Mouse (Mus musculus): Measurements from ENCODE around the gene Urm1. TPM values are rescaled to one million over a fixed set of nuclear protein-coding genes. Genes with fewer than 3 reads are reported as not detected.
"Not testable (repeated sequence)": the region's sequence is repeated elsewhere in the genome, so short reads cannot be mapped to it uniquely, and the experiment has no call there.

Gene Urm1
- polyA plus RNA-seq, 1 experiment from 2014 or later, result 17.1 TPM

DNA sequence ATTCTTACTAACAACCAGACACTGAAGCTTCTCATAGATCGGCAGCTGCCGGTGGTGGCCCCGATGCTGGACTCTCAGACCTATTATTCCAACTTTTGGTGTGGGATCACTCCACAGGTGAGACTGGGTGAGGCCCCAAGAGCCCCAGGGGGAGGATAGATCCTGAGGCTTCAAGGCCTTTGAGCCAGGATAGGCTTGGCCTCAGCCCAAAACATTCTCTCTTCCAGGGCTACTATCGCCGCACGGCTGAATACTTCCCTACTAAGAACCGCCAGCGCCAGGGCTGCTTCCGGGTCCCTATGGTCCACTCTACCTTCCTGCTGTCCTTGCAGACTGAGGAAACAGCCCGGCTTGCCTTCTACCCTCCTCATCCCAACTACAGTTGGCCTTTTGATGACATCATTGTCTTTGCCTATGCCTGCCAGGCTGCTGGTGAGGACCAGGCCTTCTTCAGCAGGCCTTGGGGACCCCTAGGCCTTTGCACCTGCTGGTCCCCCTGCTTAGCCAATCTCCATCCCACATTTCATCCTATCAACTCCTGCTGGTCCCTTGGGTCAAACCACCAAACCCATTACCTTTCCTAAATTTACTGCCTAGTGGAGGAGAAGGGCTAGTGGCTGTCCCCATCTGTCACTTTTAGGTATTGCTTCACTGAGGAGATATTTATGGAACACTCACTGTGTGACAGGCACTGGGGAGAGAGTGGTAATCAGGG, 52.9 kb downstream of the Urm1 start:
- ATAC-seq (ENCODE audit: extremely low read depth, insufficient number of reproducible peaks, low FRiP score, low TSS enrichment), result no peak
- Histone ChIP-seq H3K4me3 (no peak overlapping the region), H3K9me3 (no peaks in the 10 kb centered on the region), H3K4me2 (no peak overlapping the region), H3K27me3 (replicated peaks) (peaks cover 5% of the 10 kb centered on the region; the same call in 1 of the 2 replicates), H3K4me1 (peaks cover 22% of the 10 kb centered on the region), H3K27ac (replicated peaks) (no peak overlapping the region), H3K9ac (no peak overlapping the region), H3K36me3 (peaks cover 10% of the 10 kb centered on the region)
- 89% methylated on average over 10 of the region's 10 CpGs for WGBS

DNA sequence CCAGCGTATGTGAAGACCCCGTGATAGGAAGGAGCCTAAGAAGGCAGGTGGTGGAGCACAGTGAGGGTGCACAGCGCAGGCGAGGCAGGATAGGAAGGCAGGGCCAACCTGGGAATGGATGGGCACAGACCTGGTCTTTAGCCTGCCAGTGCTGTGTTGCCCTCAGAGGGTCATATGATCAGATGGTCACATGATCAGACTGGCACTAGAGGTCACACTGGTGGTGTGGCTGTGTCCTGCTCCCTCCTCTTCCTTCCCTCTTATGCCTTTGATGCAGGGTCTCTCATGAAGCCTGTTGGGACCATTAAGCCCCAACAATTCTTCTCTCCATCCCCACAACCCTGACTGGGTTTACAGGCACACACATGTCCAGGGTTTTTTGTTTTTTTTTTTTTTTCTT, 53.9 kb downstream of the Urm1 start:
- H3K36me3 ChIP-seq, result peaks cover 16% of the 10 kb centered on the region
- WGBS, result 85% methylated on average over 4 of the region's 4 CpGs
- H3K27me3 ChIP-seq (replicated peaks), result peaks cover 5% of the 10 kb centered on the region; the same call in 1 of the 2 replicates
- H3K27ac ChIP-seq (replicated peaks), result no peak overlapping the region
- no peak overlapping the region for H3K4me2 ChIP-seq
- H3K9me3 ChIP-seq, result no peaks in the 10 kb centered on the region
- no peak for ATAC-seq (ENCODE audit: extremely low read depth, insufficient number of reproducible peaks, low FRiP score, low TSS enrichment)
- H3K4me3 ChIP-seq, result no peak overlapping the region
- H3K9ac ChIP-seq, result no peak overlapping the region
- H3K4me1 ChIP-seq, result peaks cover 17% of the 10 kb centered on the region

- Histone ChIP-seq H3K4me2 (no peak overlapping the region), H3K9me3 (no peaks in the 10 kb centered on the region), H3K4me1 (peaks cover 9% of the 10 kb centered on the region; the same call in 1 of the 2 replicates), H3K27me3 (replicated peaks) (no peaks in the 10 kb centered on the region), H3K4me3 (no peak overlapping the region), H3K9ac (no peak overlapping the region), H3K27ac (replicated peaks) (no peak overlapping the region), H3K36me3 (peaks cover 27% of the 10 kb centered on the region)
- ATAC-seq (ENCODE audit: extremely low read depth, insufficient number of reproducible peaks, low FRiP score, low TSS enrichment), result no peak
- WGBS, result 83% methylated on average over 4 of the region's 4 CpGs
Measured at GRCm38 (mm10) chr2:29878061-29878460, 58.2 kb downstream of the Urm1 start.

DNA sequence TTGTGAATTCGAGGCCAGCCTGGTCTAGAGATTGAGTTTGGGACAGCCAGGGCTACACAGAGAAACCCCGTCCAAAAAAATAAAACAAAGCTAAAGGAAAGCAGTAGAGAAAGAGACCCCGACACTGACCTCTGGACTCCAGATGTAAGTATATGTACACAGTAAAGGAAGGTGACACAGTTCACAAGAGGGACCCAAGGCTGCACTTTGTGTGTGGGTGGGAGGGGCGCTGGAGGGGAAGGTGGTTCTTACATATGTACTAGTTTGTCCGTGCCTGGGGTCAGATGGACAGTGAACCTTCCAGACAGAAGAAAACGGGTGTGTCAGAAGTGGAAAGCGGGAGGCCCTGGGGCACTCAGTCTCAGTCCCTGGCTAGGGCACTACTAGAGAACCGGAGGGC, 59.3 kb downstream of the Urm1 start:
- Histone ChIP-seq H3K4me3 (no peak overlapping the region), H3K36me3 (peaks cover 27% of the 10 kb centered on the region), H3K27ac (replicated peaks) (no peak overlapping the region), H3K27me3 (replicated peaks) (no peaks in the 10 kb centered on the region), H3K4me2 (no peak overlapping the region), H3K4me1 (peaks cover 9% of the 10 kb centered on the region; the same call in 1 of the 2 replicates), H3K9me3 (no peaks in the 10 kb centered on the region), H3K9ac (no peak overlapping the region)
- no peak for ATAC-seq (ENCODE audit: extremely low read depth, insufficient number of reproducible peaks, low FRiP score, low TSS enrichment)
- WGBS, result 56% methylated on average over 8 of the region's 8 CpGs

DNA sequence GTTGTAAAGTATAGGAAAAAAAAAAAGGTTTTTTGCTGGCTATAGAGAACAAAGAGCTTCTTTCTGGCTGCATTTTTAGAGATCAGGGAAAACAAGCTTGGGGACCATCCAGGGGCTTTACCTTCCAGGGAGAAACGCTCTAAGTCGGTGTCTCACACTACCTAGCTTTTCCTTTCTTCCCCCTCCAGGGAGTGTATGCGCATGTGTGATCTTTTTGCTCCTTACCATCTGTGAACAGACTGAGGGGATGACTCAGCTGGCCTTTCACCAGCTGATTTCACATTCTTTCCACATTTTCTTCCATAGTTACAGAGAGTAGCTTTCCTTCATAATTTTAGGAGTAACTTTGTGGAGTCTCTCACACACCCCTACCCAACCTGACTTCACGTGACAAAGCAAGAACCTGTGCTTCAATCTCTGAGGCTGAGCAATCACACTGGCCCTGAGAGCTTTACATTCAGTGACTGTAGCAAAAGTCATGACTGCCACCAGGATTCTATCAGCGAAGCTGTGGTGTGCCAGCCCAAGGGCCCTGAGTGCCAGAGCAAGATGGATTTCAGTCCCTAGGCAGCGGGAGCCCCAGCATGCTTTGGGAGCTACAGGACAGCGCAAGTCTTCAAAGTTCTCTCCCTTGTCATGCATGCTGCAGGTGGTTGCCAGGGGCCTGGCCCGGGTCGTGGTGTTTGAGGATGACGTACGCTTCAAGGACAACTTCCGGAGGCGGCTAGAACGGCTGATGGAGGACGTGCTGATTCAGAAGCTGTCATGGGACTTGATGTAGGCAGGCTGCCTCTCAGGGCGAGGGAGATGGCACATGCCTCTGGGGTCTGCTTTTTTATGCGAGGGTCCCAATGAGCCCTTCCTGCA, 60.3 kb downstream of the Urm1 start:
- Histone ChIP-seq H3K4me1 (peaks cover 9% of the 10 kb centered on the region; the same call in 1 of the 2 replicates), H3K9ac (0 out of 2 replicates have a peak overlapping the region, but pooled peaks have one; percentile 33), H3K27ac (replicated peaks) (0 out of 2 replicates have a peak overlapping the region, but pooled peaks have one; percentile 36), H3K4me3 (no peak overlapping the region), H3K4me2 (no peak overlapping the region), H3K27me3 (replicated peaks) (0 out of 2 replicates have a peak, but pooled peaks cover 2% of the 10 kb centered on the region), H3K36me3 (peaks cover 27% of the 10 kb centered on the region), H3K9me3 (no peaks in the 10 kb centered on the region)
- ATAC-seq (ENCODE audit: extremely low read depth, insufficient number of reproducible peaks, low FRiP score, low TSS enrichment), result no peak
- WGBS, result 60% methylated on average over 17 of the region's 17 CpGs

- WGBS, result 72% methylated on average over 9 of the region's 9 CpGs
- not testable (repeated sequence) for H3K27me3 ChIP-seq (replicated peaks); H3K27ac ChIP-seq (replicated peaks); H3K4me2 ChIP-seq; H3K4me3 ChIP-seq; ATAC-seq (ENCODE audit: extremely low read depth, insufficient number of reproducible peaks, low FRiP score, low TSS enrichment); H3K9ac ChIP-seq; H3K9me3 ChIP-seq; H3K36me3 ChIP-seq
- peaks cover 16% of the 10 kb centered on the region for H3K4me1 ChIP-seq
Measured at GRCm38 (mm10) chr2:29886659-29887292, 66.9 kb downstream of the Urm1 start.

- Histone ChIP-seq H3K36me3 (peaks cover 26% of the 10 kb centered on the region), H3K4me1 (peaks cover 16% of the 10 kb centered on the region), H3K4me3 (peak within 1 kb of the TSS; percentile 87), H3K27ac (replicated peaks) (peak within 1 kb of the TSS; percentile 86), H3K9ac (peak within 1 kb of the TSS; percentile 92), H3K27me3 (replicated peaks) (peaks cover 4% of the 10 kb centered on the region; the same call in 1 of the 2 replicates), H3K9me3 (no peaks in the 10 kb centered on the region), H3K4me2 (peak within 1 kb of the TSS; percentile 94)
- WGBS, result 1% methylated on average over 70 of the region's 70 CpGs
- peak; percentile 91 for ATAC-seq (ENCODE audit: extremely low read depth, insufficient number of reproducible peaks, low FRiP score, low TSS enrichment)
Measured at GRCm38 (mm10) chr2:29889066-29889944, 69.4 kb downstream of the Urm1 start, which contains the start of gene Odf2. TSS of gene Odf2 (plus strand) at chr2:29889221.

DNA sequence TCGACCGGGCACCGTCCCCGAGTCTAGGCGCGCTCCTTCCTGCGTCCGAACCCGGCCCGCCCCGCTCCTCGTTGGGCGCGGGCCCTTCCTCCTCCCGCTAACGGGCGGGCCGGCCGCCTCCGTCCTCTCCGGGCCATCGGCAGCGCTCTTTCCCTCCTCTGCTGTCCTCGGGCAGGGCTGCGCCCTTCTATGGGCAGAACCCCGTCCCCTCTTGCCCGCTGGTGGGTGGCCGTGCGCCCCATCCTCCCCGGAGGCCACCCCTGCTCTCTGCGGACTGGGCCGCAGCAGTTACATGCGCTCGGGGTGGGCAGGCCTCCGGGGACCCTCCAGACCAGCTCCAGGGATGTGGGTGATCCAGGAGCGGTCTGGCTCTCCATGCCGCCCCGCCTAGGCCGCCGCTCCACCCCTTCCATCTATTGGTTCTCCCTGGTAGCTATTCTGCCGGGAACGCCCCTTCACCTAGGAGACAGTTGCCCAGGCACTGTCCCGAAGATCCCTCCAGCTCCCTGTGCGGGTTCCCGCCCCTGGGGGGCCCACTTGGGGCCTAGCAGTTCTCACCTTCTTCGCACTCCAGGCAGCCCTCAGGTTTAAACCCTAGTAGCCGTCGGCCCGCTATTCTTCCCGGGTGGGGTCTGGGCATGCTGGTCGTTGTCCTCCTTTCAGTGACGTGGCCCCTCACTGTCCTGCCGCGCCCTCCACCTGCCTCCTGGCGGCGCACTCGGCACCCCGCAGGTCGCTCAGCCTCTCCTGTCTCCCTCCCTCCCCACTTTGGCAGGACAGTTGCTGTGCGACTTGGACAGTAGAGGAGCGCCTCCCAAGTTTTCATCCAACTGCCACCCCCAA, 70.3 kb downstream of the Urm1 start:
- Histone ChIP-seq H3K36me3 (peaks cover 35% of the 10 kb centered on the region), H3K27ac (replicated peaks) (peak overlapping the region; percentile 86), H3K4me2 (peak overlapping the region; percentile 94), H3K4me1 (peaks cover 16% of the 10 kb centered on the region), H3K27me3 (replicated peaks) (peaks cover 1% of the 10 kb centered on the region; the same call in 1 of the 2 replicates), H3K9ac (peak overlapping the region; percentile 92), H3K4me3 (peak overlapping the region; percentile 87), H3K9me3 (no peaks in the 10 kb centered on the region)
- WGBS, result under 1% methylated on average over 59 of the region's 61 CpGs
- ATAC-seq (ENCODE audit: extremely low read depth, insufficient number of reproducible peaks, low FRiP score, low TSS enrichment), result peak; percentile 85

DNA sequence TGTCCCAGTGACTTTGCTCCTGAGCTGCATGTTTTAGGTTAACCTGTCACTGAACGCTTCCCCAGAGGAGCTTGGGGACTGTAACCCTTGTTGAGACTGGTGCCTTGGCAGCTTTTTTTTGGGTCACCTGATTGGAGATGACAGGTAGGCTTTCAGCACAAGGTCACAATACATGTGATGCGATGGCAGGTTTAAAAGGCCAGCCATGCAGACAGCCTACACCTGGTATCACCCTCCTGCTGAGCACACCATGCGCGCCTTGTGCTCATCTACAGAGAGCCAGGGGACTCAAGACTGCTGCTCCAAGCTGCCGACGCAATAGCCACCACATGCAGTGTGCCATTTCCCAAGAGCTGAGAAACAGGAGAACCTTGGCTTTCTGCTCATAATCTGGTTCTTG, 71.9 kb downstream of the Urm1 start:
- 91% methylated on average over 6 of the region's 6 CpGs for WGBS

More for the DNA sequence above, 71.9 kb downstream of the Urm1 start:
- ATAC-seq (ENCODE audit: extremely low read depth, insufficient number of reproducible peaks, low FRiP score, low TSS enrichment), result no peak
- Histone ChIP-seq H3K9ac (no peak overlapping the region), H3K27ac (replicated peaks) (no peak overlapping the region), H3K4me2 (no peak overlapping the region), H3K4me1 (peaks cover 16% of the 10 kb centered on the region), H3K4me3 (no peak overlapping the region), H3K27me3 (replicated peaks) (no peaks in the 10 kb centered on the region; the same call in 1 of the 2 replicates), H3K9me3 (no peaks in the 10 kb centered on the region), H3K36me3 (peaks cover 51% of the 10 kb centered on the region)

Measured in heart, embryonic 13.5 days (tissue).